In genomic region chr5:135806555-135807262, GRCm38 (mm10) we compare ENCODE assay signal across 8 mouse cellular contexts. TPM values are rescaled to one million over a fixed set of nuclear protein-coding genes. Genes with fewer than 3 reads are reported as not detected.
DNase-seq lines count a peak whose midpoint lies in the region; ATAC-seq lines count a peak whose summit lies in the region.

Gene Srrm3, plus strand, starts transcription at chr5:135806890.

- H3K4me3 ChIP-seq in embryonic facial prominence, embryonic 11.5 days (ENCODE audit: low read depth, low read length): peak within 1 kb of the TSS; percentile 5; the same call in 1 of the 2 replicates
- H3K4me3 ChIP-seq in limb, embryonic 13.5 days: no peak within 1 kb of the TSS

- H3K36me3 ChIP-seq in embryonic facial prominence, embryonic 11.5 days (replicated peaks; ENCODE audit: control insufficient read depth, insufficient read depth, low read depth, low read length): no peaks in the 10 kb centered on the region
- no peaks in the 10 kb centered on the region for H3K36me3 ChIP-seq in limb, embryonic 13.5 days

- H3K9me3 ChIP-seq in embryonic facial prominence, embryonic 11.5 days (replicated peaks; ENCODE audit: control insufficient read depth, low read length): no peaks in the 10 kb centered on the region
- peaks cover 6% of the 10 kb centered on the region; the same call in 1 of the 2 replicates for H3K9me3 ChIP-seq in limb, embryonic 13.5 days

- no peak within 1 kb of the TSS for H3K27ac ChIP-seq in embryonic facial prominence, embryonic 11.5 days (replicated peaks; ENCODE audit: low read depth, low read length)
- no peak within 1 kb of the TSS for H3K27ac ChIP-seq in limb, embryonic 13.5 days

- H3K27me3 ChIP-seq in embryonic facial prominence, embryonic 11.5 days (ENCODE audit: control insufficient read depth, insufficient read depth, low read length): no peaks in the 10 kb centered on the region
- 0 out of 2 replicates have a peak, but pooled peaks cover 8% of the 10 kb centered on the region for H3K27me3 ChIP-seq in limb, embryonic 13.5 days

- H3K9ac ChIP-seq in embryonic facial prominence, embryonic 11.5 days (replicated peaks; ENCODE audit: low read length): no peak within 1 kb of the TSS
- H3K9ac ChIP-seq in limb, embryonic 13.5 days: no peak within 1 kb of the TSS

- H3K4me2 ChIP-seq in embryonic facial prominence, embryonic 11.5 days (ENCODE audit: low read depth, low read length): no peak within 1 kb of the TSS
- no peak within 1 kb of the TSS for H3K4me2 ChIP-seq in limb, embryonic 13.5 days (replicated peaks)

- no peaks in the 10 kb centered on the region for H3K4me1 ChIP-seq in embryonic facial prominence, embryonic 11.5 days (ENCODE audit: control insufficient read depth, insufficient read depth, low read length)
- peaks cover 3% of the 10 kb centered on the region; the same call in 1 of the 2 replicates for H3K4me1 ChIP-seq in limb, embryonic 13.5 days

- WGBS in embryonic facial prominence, embryonic 11.5 days: 3% methylated on average over 29 of the region's 29 CpGs
- 4% methylated on average over 29 of the region's 29 CpGs for WGBS in limb, embryonic 13.5 days

- ATAC-seq in embryonic facial prominence, embryonic 11.5 days (replicated peaks; ENCODE audit: insufficient number of reproducible peaks, low FRiP score, low TSS enrichment, low read depth): peak; percentile 26; the same call in 1 of the 2 replicates
- ATAC-seq in limb, embryonic 13.5 days (ENCODE audit: low FRiP score, low read depth): 0 out of 2 replicates have a peak, but pooled peaks have one; percentile 15

- peak; percentile 81 for DNase-seq in 3134 (ENCODE audit: extremely low read depth, insufficient read length, low spot score)
- DNase-seq in adrenal gland, postnatal 14 days: peak; percentile 95
- DNase-seq in embryonic facial prominence, embryonic 11.5 days (ENCODE audit: low spot score): peak; percentile 92
- peak; percentile 85 to 95 for DNase-seq in heart, adult 18-20 months
- peak; percentile 91 for DNase-seq in kidney, adult 9 months
- DNase-seq in monocyte, adult 2 months (ENCODE audit: low read depth in 1 of 2, low spot score in 2 of 2): peak; percentile 82 to 92
- peak; percentile 78 to 88 for DNase-seq in spleen, postnatal 14 days (ENCODE audit: low spot score in 2 of 2)

RNA-seq across cellular contexts. Expression of gene Srrm3, which starts in this region (rescaled TPM):
- total RNA-seq in adrenal gland, postnatal 14 days (2021): 2.7 and 4.3 TPM in 2 replicates
- polyA plus RNA-seq in embryonic facial prominence, embryonic 11.5 days (2014; fragmentation: Nextera tagmentation; extraction: Ambion mirVana): 3.2 and 3.3 TPM in 2 replicates
- not detected for total RNA-seq in heart, adult 18-20 months (2021)
- polyA plus RNA-seq in limb, embryonic 13.5 days (2015; fragmentation: Nextera tagmentation; extraction: Ambion mirVana): 0.19 and 0.38 TPM in 2 replicates

Comparison
In these comparisons a context has a peak if more than half of its experiments do, and no peak if none do; other contexts are left out.
1. Peak in DNase-seq in heart, adult 18-20 months; RNA of the gene not detected or under 1 TPM.
2. Peak in ATAC-seq in limb, embryonic 13.5 days; RNA of the gene not detected or under 1 TPM.